Mouse (Mus musculus) C2C12 (cell line): ENCODE data around the gene Gm3667.
"Not testable (repeated sequence)": the region's sequence is repeated elsewhere in the genome, so short reads cannot be mapped to it uniquely, and the experiment has no call there.

Source experiments
- CTCF ChIP-seq: IDR thresholded peaks from one replicate; pipeline ENCODE4 v1.5.1; 2011; ENCODE audit not compliant: control insufficient read depth, insufficient read depth, insufficient read length
- MYOG ChIP-seq: IDR thresholded peaks from one replicate; pipeline ENCODE4 v1.6.1; 2011; ENCODE audit not compliant: control insufficient read depth, insufficient read length; ENCODE audit errors: extremely low read depth

- TF ChIP-seq MYOG, CTCF: not testable (repeated sequence)
Measured at GRCm38 (mm10) chr14:6888811-6889210, 951 bp downstream of the Gm3667 start.
